Mouse (Mus musculus) olfactory bulb, adult 2 months (tissue): ENCODE data around the gene Fosl2.

ENCODE experiments used
- CTCF ChIP-seq: fragments of 200-500 bp; IDR thresholded peaks from 2 replicates; pipeline ENCODE4 v1.5.1; 2012; ENCODE audit warnings: low read depth, mild to moderate bottlenecking, low read length, moderate library complexity; ENCODE audit not compliant: insufficient read depth
- POLR2A ChIP-seq: fragments of 200-500 bp; IDR thresholded peaks from 2 replicates; pipeline ENCODE4 v1.6.1; 2012; ENCODE audit warnings: mild to moderate bottlenecking, low read depth, low read length, moderate library complexity; ENCODE audit not compliant: insufficient read depth

DNA sequence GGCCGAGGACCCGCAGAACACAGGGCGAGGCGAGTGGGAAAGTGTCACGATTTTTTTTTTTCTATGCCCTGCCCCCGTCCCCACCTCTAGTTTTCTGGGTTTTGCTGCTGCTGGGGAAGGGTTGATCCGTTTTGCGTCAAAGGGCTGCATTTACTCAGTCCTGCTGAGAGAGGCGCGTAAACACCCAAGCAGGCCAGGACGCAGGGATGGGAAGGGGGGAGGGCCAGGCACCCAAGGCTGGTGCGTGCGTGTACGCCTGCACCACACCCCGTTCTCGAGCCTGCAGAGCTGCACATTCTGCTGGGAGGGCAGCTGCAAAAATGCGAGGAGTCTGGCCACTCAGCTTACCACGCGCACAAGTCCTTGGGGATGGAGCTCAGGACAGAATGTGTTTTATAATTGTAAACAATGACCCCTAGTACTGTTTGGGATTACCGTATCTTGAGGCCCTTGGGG is 2.0 kb upstream of the Fosl2 start:
- TF ChIP-seq CTCF (no peak), POLR2A (no peak)
